ENCODE assay signal across 20 mouse cellular contexts in genomic region chr11:90198048-90198447, GRCm38 (mm10). TPM values are rescaled to one million over a fixed set of nuclear protein-coding genes. Genes with fewer than 3 reads are reported as not detected.
DNase-seq lines count a peak whose midpoint lies in the region; ATAC-seq and TF ChIP-seq lines count a peak whose summit lies in the region.
"Had no signal": no experiment of that assay in that cellular context is flagged by ENCODE, and none has a peak within 500 bp of the region (broad histone marks: within the 10 kb centered on the region; RNA-seq: fewer than 3 reads in every experiment).

No protein-coding gene starts in this region.

- H3K4me1 ChIP-seq in midbrain, embryonic 14.5 days (ENCODE audit: control insufficient read depth, insufficient read depth, low read length), result no peaks in the 10 kb centered on the region
- H3K4me1 ChIP-seq in midbrain, embryonic 16.5 days (ENCODE audit: control insufficient read depth, insufficient read depth, low read length), result no peaks in the 10 kb centered on the region
- H3K4me1 ChIP-seq in stomach, postnatal 0 days (replicated peaks; ENCODE audit: control insufficient read depth, insufficient read depth), result no peaks in the 10 kb centered on the region
- H3K4me1 ChIP-seq: hindbrain, embryonic 12.5 days; limb, embryonic 12.5 days had no signal

- no peak overlapping the region for H3K4me3 ChIP-seq in midbrain, embryonic 14.5 days (replicated peaks; ENCODE audit: low read depth, low read length)
- H3K4me3 ChIP-seq in midbrain, embryonic 16.5 days (ENCODE audit: low read depth, low read length), result no peak overlapping the region
- H3K4me3 ChIP-seq in stomach, postnatal 0 days (ENCODE audit: low read depth, low read length), result no peak overlapping the region
- H3K4me3 ChIP-seq: embryonic facial prominence, embryonic 12.5 days; hindbrain, embryonic 12.5 days; left cerebral cortex, adult 2 months; limb, embryonic 12.5 days; liver, embryonic 13.5 days; lung, embryonic 15.5 days had no signal

- ATAC-seq in frontal cortex, adult (ENCODE audit: low TSS enrichment), result peak; percentile 97
- ATAC-seq in midbrain, embryonic 14.5 days (ENCODE audit: low FRiP score, low TSS enrichment), result no peak
- no peak for ATAC-seq in midbrain, embryonic 16.5 days
- no peak for ATAC-seq in stomach, postnatal 0 days (ENCODE audit: low FRiP score, low TSS enrichment)
- ATAC-seq: forebrain, postnatal 0 days; intestine, embryonic 16.5 days had no signal

- no peak overlapping the region for H3K9ac ChIP-seq in midbrain, embryonic 14.5 days (replicated peaks; ENCODE audit: low read length)
- no peak overlapping the region for H3K9ac ChIP-seq in midbrain, embryonic 16.5 days (ENCODE audit: low read depth, low read length)
- H3K9ac ChIP-seq in stomach, postnatal 0 days (ENCODE audit: low read length), result no peak overlapping the region
- H3K9ac ChIP-seq: embryonic facial prominence, embryonic 12.5 days; forebrain, postnatal 0 days; hindbrain, embryonic 12.5 days; limb, embryonic 12.5 days; liver, embryonic 13.5 days; lung, embryonic 15.5 days had no signal

- TF ChIP-seq CTCF in stomach, postnatal 0 days (IDR thresholded peaks at IDR 0.05; ENCODE audit: low read depth), result no peak

- no peaks in the 10 kb centered on the region for H3K9me3 ChIP-seq in midbrain, embryonic 14.5 days (ENCODE audit: control insufficient read depth, low read length)
- H3K9me3 ChIP-seq in midbrain, embryonic 16.5 days (replicated peaks; ENCODE audit: control insufficient read depth, low read length, poor library complexity, severe bottlenecking), result no peaks in the 10 kb centered on the region
- H3K9me3 ChIP-seq in stomach, postnatal 0 days (ENCODE audit: control insufficient read depth, low read length), result no peaks in the 10 kb centered on the region
- H3K9me3 ChIP-seq: embryonic facial prominence, embryonic 12.5 days; hindbrain, embryonic 12.5 days; limb, embryonic 12.5 days; liver, embryonic 13.5 days; lung, embryonic 15.5 days had no signal

- no peaks in the 10 kb centered on the region for H3K27me3 ChIP-seq in midbrain, embryonic 14.5 days (ENCODE audit: control insufficient read depth, insufficient read depth, low read length)
- H3K27me3 ChIP-seq in midbrain, embryonic 16.5 days (ENCODE audit: control insufficient read depth, insufficient read depth, low read depth, low read length), result no peaks in the 10 kb centered on the region
- no peaks in the 10 kb centered on the region for H3K27me3 ChIP-seq in stomach, postnatal 0 days (ENCODE audit: control insufficient read depth, insufficient read depth, low read length)
- H3K27me3 ChIP-seq: embryonic facial prominence, embryonic 12.5 days; hindbrain, embryonic 12.5 days; limb, embryonic 12.5 days; liver, embryonic 13.5 days; lung, embryonic 15.5 days had no signal

- no peak for TF ChIP-seq EP300 in stomach, postnatal 0 days (optimal IDR thresholded peaks at IDR 0.05)

- WGBS in midbrain, embryonic 14.5 days, result 19% methylated on average over 5 of the region's 5 CpGs
- 36% methylated on average over 5 of the region's 5 CpGs for WGBS in midbrain, embryonic 16.5 days
- 60% methylated on average over 5 of the region's 5 CpGs for WGBS in stomach, postnatal 0 days

- no peak overlapping the region for H3K27ac ChIP-seq in midbrain, embryonic 14.5 days (replicated peaks; ENCODE audit: low read depth, low read length)
- H3K27ac ChIP-seq in midbrain, embryonic 16.5 days (ENCODE audit: low read length), result no peak overlapping the region
- no peak overlapping the region for H3K27ac ChIP-seq in stomach, postnatal 0 days (replicated peaks)
- H3K27ac ChIP-seq: embryonic facial prominence, embryonic 12.5 days; hindbrain, embryonic 12.5 days; left cerebral cortex, adult 2 months; limb, embryonic 12.5 days; liver, embryonic 13.5 days; lung, embryonic 15.5 days had no signal

- DNase-seq in frontal cortex, postnatal 10 days (ENCODE audit: low spot score in 2 of 2), result no peak
- peak; percentile 32 for DNase-seq in midbrain, embryonic 14.5 days
- DNase-seq in embryo, embryonic 11 days, result peak; percentile 12
- peak; percentile 46 to 60 for DNase-seq in layer of hippocampus, postnatal 36 days
- DNase-seq in stomach, postnatal 0 days (ENCODE audit: low spot score), result no peak
- DNase-seq in adrenal gland, adult 18-20 months (ENCODE audit: low spot score in 2 of 2), result no peak
- DNase-seq: adrenal gland, postnatal 25 days; cerebellum, postnatal 10 days; forebrain, postnatal 0 days; gastrocnemius, postnatal 10 days; liver, embryonic 13.5 days; thymus, adult 18-20 months had no signal

- no peak overlapping the region for H3K4me2 ChIP-seq in midbrain, embryonic 14.5 days (ENCODE audit: low read length)
- H3K4me2 ChIP-seq in midbrain, embryonic 16.5 days (ENCODE audit: low read length), result no peak overlapping the region
- H3K4me2 ChIP-seq in stomach, postnatal 0 days (replicated peaks; ENCODE audit: low read depth), result no peak overlapping the region
- H3K4me2 ChIP-seq: embryonic facial prominence, embryonic 12.5 days; hindbrain, embryonic 12.5 days; limb, embryonic 12.5 days; liver, embryonic 13.5 days; lung, embryonic 15.5 days had no signal

- H3K36me3 ChIP-seq in midbrain, embryonic 14.5 days (ENCODE audit: control insufficient read depth, insufficient read depth, low read length), result no peaks in the 10 kb centered on the region
- H3K36me3 ChIP-seq in midbrain, embryonic 16.5 days (ENCODE audit: control insufficient read depth, insufficient read depth, low read length), result no peaks in the 10 kb centered on the region
- no peaks in the 10 kb centered on the region for H3K36me3 ChIP-seq in stomach, postnatal 0 days (ENCODE audit: control insufficient read depth, insufficient read depth, low read length)
- H3K36me3 ChIP-seq: embryonic facial prominence, embryonic 12.5 days; hindbrain, embryonic 12.5 days; limb, embryonic 12.5 days; liver, embryonic 13.5 days; lung, embryonic 15.5 days had no signal

RNA-seq across cellular contexts. Expression of gene Gm45716, which starts 10.6 kb away (rescaled TPM):
- 29.6 and 30.3 TPM in 2 replicates for polyA plus RNA-seq in midbrain, embryonic 14.5 days (2014; fragmentation: Nextera tagmentation; extraction: Ambion mirVana)
- 23.2 and 23.3 TPM in 2 replicates for polyA plus RNA-seq in midbrain, embryonic 16.5 days (2015; fragmentation: Nextera tagmentation; extraction: Ambion mirVana)
- 1 to 10 TPM; 7.1 to 7.8 TPM for total RNA-seq in layer of hippocampus, postnatal 36 days (2021)
- polyA plus RNA-seq in stomach, postnatal 0 days (2015; fragmentation: Nextera tagmentation; extraction: Ambion mirVana), result 7.0 and 7.4 TPM in 2 replicates
- 10 to 100 TPM in 1 of 2 experiments, 1 to 10 TPM in 1; 1.6 to 13.0 TPM for total RNA-seq in adrenal gland, adult 18-20 months (2021)

RNA-seq across cellular contexts. Expression of gene Mmd, which starts 51.2 kb away (rescaled TPM):
- polyA plus RNA-seq in midbrain, embryonic 14.5 days (2014; fragmentation: Nextera tagmentation; extraction: Ambion mirVana), result 91.2 and 93.6 TPM in 2 replicates
- 139 and 148 TPM in 2 replicates for polyA plus RNA-seq in midbrain, embryonic 16.5 days (2015; fragmentation: Nextera tagmentation; extraction: Ambion mirVana)
- total RNA-seq in layer of hippocampus, postnatal 36 days (2021), result 100 to 1,000 TPM; 370 to 409 TPM
- 19.1 and 21.3 TPM in 2 replicates for polyA plus RNA-seq in stomach, postnatal 0 days (2015; fragmentation: Nextera tagmentation; extraction: Ambion mirVana)
- 100 to 1,000 TPM in 1 of 2 experiments, 10 to 100 TPM in 1; 89.7 to 274 TPM for total RNA-seq in adrenal gland, adult 18-20 months (2021)

Comparison
In these comparisons a context has a peak if more than half of its experiments do, and no peak if none do; other contexts are left out.
1. DNase-seq: peak in midbrain, embryonic 14.5 days (single experiment), embryo, embryonic 11 days (single experiment) and layer of hippocampus, postnatal 36 days (2 of 2); none in frontal cortex, postnatal 10 days (0 of 2), stomach, postnatal 0 days (single experiment) and adrenal gland, adult 18-20 months (0 of 2).